Mouse (Mus musculus): ENCODE results near the gene Lrp8.

The Lrp8 gene

GRCm38 (mm10) chr4:107802185-107802449 lies at the start of gene Lrp8:
Gene Lrp8, plus strand, starts transcription at chr4:107802261.
- DNase-seq (ENCODE audit: inconsistent ontology term) = no peak

GRCm38 (mm10) chr4:107756222-107756621 lies 45.8 kb upstream of the Lrp8 start:
- DNase-seq (ENCODE audit: inconsistent ontology term) = no peak

- DNase-seq (ENCODE audit: inconsistent ontology term) = peak; percentile 44
These were observed 44.3 kb upstream of the Lrp8 start for GRCm38 (mm10) chr4:107757487-107758470.

- DNase-seq (ENCODE audit: inconsistent ontology term) = no peak
These were observed 43.1 kb upstream of the Lrp8 start for GRCm38 (mm10) chr4:107758938-107759337.

- no peak for DNase-seq (ENCODE audit: inconsistent ontology term)
These were observed 39.1 kb upstream of the Lrp8 start for GRCm38 (mm10) chr4:107763001-107763400.

DNA sequence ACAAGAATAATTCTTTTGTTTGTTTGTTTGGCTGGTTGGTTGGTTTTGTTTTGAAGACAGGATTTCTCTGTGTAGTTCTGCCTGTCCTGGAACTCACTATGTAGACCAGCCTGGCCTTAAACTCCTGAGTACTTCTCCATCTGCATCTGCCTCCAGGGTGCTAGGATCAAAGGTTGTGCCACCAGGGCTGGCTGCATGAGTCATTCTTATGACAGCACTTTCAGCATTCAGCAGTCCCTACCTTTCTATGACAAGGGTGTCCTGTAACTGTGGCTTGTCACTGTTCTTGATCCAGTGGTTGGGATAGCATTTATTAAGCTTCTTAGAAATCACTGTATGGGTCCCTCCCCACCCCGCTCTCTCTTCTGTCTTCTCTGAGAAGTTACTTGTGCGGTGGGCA lies 38.5 kb upstream of the Lrp8 start:
- no peak for DNase-seq (ENCODE audit: inconsistent ontology term)

DNA sequence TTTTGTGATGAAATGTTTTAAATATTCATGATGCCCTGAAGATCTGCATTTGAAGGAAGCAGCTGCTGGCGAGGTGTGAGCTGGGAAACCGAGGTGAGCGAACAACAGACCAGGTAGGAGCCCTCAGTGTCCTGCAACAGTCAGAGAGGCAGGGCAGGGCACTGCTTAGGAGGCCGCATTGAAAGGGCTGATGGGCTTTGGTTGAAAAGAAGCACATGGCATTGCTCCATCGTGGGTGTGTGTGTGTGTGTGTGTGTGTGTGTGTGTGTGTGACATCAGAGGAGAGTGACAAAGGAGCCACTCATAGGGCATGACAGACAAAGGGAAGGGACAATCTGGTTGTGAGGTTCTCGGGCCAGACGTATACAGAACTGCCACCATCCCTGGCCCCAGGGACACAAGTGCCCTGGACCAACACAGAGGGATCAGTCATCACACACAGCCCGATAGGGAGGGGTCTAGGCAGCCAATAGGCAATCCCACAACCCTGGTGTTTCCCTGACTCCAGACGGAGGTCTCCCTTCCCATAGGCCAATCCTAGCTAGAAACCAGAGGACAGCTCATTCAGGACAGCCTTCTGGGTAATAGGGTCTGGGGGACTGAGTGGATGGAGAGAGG lies 36.8 kb upstream of the Lrp8 start:
- DNase-seq (ENCODE audit: inconsistent ontology term) = no peak

- peak; percentile 14 for DNase-seq (ENCODE audit: inconsistent ontology term)
These were observed 35.9 kb upstream of the Lrp8 start for GRCm38 (mm10) chr4:107766182-107766581.

DNA sequence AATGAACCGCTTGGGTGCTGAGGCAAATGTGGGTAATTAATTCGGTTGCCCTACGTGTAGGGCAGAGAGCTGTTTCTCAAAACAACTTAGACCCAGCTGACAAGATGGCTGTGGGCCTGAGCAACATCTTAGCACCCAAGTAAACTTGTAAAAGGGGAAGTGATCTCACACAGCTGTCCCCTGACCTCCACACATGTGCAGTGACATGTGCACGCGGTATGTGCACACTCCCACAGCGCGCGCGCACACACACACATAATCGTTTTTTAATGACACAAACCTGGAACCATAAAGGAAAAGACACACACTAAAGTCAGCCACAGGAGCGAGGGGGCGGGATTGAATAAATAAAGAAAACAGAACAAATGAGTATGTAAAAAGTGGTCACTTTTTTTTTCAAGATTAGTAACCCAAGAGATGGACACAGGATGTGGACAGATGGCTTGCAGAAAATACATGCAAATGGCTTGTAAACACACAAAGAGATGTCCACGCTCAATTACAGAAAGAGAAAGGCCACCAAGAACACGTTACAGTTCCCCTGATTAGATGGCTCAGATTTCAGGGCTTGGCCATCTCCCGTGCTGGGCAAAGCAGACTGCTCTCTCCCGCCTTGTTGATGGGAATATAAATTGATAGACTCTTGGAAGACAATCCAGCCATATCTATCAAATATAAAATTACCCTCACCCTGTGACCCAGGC lies 29.8 kb upstream of the Lrp8 start:
- DNase-seq (ENCODE audit: inconsistent ontology term) = no peak

DNA sequence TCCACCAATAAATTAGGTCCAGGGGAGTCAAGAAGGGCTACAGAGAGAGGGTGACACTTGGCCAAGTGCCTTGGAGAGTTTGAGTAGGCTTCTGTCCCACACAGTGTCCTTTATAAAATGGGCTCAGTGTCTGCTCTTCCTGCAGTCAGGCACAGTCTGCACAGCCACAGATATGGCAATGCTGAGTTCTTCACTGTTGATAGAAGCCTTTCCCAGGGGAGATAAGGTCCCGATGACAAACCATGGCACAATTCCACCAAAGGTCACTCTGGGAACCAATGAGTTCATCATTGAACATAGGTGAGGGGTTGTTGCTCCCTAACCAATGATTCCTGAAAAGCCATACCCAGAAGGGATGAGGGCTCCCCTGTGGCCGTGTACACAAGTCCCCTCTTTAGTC lies 27.2 kb upstream of the Lrp8 start:
- DNase-seq (ENCODE audit: inconsistent ontology term) = no peak

DNA sequence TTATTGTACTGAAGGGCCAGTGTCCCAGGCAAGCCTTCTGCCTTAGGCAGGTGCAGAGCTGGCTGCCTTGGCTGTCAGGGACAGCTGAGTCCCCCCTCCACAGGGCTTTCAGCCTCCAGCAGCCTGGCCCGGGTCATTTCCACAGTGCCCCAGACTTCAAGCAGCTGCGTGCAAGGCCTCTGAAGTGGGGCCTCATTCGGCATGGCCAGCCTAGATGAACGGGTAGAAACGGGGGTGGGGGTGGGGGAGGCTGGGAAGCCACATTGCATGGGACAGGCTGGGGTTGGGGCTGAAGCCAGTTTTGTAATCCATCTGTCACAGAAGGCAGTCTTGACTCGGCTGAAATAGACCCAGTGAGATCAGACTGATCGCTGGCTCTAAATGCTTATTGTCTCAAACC lies 26.4 kb upstream of the Lrp8 start:
- DNase-seq (ENCODE audit: inconsistent ontology term) = no peak

GRCm38 (mm10) chr4:107776990-107777673 lies 24.9 kb upstream of the Lrp8 start:
- no peak for DNase-seq (ENCODE audit: inconsistent ontology term)

DNA sequence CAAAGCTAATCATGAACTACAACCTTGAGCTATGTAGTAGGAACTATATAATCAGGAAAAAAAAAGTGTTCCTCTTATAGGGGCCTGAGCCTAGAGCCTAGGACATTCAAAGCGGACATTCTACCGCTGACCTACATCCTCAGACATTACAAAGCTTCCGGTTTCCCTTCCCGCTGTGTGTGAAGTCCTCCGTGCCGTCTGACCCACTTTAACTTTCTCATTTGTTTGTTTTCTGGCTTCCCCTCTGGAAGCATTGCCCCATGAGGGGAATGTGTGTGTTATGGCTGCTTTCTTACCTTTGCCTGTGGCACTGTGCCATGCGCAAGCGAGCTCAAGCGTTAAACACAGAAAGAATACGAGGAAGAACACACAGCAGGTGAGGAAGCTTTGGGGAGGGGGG lies 18.5 kb upstream of the Lrp8 start:
- peak; percentile 38 for DNase-seq (ENCODE audit: inconsistent ontology term)

- no peak for DNase-seq (ENCODE audit: inconsistent ontology term)
These were observed 13.2 kb upstream of the Lrp8 start for GRCm38 (mm10) chr4:107788841-107789240.

DNA sequence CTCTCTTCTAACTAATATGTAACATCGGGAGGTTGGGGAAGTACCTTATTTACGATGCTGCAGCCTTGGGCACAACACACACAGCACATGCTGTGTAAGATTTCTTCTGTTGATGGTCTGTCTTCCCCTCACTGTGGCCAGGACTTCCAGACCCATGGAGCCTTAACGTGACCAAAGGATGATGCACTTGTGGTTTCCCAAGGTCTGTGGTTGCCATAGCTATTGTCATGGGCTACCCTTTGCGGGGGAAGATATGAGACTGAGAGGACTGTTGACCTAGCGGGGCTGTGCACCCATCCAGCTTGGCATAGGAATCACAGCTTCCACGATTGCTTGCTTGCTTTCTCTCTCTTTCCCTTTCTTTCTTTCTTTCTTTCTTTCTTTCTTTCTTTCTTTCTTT lies 1.3 kb upstream of the Lrp8 start:
- no peak for DNase-seq (ENCODE audit: inconsistent ontology term)

- DNase-seq (ENCODE audit: inconsistent ontology term) = peak; percentile 92
These were observed 486 bp upstream of the Lrp8 start for GRCm38 (mm10) chr4:107801366-107802184.

DNA sequence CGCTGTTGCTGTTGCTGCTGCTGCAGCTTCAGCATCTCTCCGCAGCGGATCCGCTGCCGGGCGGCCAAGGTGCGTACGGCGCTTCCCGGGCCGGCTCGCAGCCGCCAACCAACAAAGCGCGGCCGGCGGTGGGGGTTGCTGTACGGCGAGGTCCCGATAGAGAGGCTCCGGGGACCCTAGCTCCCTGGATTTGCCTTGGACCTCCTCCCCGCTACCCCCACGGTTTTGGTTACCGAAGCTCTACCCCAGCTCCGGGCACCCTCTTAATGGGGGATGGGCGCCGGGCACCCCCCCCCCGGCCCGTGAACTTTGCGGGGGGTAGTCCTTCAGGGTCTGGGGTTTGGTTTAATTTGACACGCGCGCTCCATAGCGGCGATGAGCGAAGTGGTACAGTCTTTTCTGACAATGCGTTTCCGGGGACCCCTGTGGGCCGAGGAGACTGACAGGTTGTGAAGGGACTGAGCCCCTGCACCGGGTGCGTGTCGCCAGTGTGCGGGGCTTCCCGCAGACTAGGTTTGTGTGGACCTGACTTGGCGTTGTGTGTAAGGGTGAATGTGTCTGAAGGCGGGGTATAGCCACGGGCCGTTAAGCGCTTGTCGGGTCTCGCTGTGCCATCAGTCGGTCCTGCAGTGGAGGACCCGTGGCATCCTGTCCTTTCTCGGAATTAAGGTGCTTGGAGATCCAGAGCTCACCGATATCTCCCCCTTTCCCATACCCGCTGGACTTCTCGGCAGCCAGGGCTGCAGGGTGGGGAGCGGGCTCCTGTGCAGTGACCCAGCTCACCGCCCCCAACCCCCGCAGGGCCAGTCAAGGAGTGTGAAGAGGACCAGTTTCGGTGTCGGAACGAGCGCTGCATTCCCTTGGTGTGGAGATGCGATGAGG lies 630 bp downstream of the Lrp8 start:
- DNase-seq (ENCODE audit: inconsistent ontology term) = peak; percentile 59

DNA sequence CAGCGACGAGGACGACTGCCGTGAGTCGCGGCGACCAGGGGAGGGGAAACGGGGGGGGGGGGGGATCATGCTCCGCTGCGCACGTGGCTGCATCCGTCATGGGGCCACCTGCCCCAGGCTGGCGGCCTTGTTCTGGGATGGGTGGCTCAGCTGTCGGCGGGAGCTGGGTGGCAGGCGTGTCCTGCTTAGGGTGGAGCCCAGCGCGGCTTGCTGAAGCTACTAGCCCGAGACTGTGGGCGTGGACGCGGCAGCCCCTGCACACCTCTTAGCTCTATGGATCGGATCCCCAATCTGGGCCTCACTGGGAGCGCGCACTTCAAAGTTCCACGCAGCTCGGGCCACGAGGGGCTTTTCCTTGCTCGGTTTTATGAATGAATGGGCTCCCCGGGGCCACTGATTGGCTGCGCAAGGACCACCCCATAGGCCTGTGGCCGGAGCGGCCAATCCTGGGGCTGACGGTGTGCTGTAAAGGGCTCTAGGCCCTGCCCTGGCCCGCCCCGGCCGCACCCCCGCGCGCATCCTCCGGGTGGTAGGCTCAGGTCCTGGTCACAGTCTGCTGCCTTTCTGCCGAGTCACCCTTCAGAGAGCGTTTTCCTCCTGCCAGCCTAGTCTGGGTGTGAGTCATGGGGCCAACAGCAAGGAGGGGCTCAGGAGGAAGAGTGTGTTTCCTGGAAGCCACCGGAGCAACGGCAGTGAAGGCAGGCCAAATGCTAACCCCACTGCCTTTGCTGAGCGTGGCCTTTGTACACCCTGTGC lies 1.5 kb downstream of the Lrp8 start:
- peak; percentile 98 for DNase-seq (ENCODE audit: inconsistent ontology term)

DNA sequence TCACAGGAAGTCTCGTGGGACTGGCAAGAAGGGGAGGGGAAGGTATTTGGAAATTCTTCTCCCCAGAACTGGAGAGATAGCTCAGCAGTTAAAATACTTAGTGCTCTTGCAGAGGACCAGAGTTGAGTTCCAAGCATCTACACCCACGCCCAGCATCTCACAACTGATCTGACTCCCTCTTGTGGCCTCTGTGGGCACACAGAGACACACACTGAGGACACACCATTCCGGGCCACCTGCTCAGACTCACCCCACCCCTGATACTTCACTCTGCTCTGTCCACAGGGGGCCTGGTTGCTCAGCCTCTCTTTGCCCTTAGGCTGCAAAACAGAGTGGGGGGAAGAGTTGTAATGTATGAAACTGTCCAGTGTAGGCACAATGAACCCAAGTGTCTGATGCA lies 3.4 kb downstream of the Lrp8 start:
- no peak for DNase-seq (ENCODE audit: inconsistent ontology term)

GRCm38 (mm10) chr4:107807796-107808195 lies 5.7 kb downstream of the Lrp8 start:
- DNase-seq (ENCODE audit: inconsistent ontology term) = no peak

Data from Muller cell, postnatal 12 days (primary cell).